Mouse (Mus musculus): Measurements from ENCODE around the gene Myo1e. TPM values are rescaled to one million over a fixed set of nuclear protein-coding genes. Genes with fewer than 3 reads are reported as not detected.

Gene Myo1e
- polyA plus RNA-seq, 1 experiment = 86.6 TPM

DNA sequence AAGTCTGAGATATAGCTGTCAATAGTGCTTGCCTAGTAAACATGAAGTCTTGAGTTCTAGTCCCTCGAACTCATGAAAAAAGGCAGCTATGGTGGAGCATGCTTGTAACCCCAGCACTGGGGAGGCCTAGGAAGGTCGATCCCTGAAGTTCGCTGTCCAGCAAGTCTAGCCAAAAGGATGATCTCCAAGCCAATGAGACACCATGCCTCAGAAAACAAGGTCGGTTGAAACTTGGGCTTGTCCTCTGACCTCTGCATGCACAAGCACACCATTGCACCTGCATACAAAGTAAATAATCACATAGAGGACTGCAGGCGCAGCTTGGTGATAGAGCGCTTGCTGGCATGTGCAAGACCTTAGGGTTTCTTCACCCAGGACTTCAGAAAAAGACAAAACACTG lies 31.2 kb downstream of the Myo1e start:
- peaks cover 62% of the 10 kb centered on the region for H3K4me1 ChIP-seq (ENCODE audit: control insufficient read depth, insufficient read depth, low read length)
- no peak overlapping the region for H3K27ac ChIP-seq (ENCODE audit: insufficient read depth, low read depth, low read length)
- no peak overlapping the region for H3K4me3 ChIP-seq (ENCODE audit: insufficient read depth, low read length)
- TF ChIP-seq CTCF (IDR thresholded peaks at IDR 0.05; ENCODE audit: low read depth, low read length) (no peak), POLR2A (IDR thresholded peaks at IDR 0.05; ENCODE audit: borderline replicate concordance, low read depth, low read length) (no peak)

DNA sequence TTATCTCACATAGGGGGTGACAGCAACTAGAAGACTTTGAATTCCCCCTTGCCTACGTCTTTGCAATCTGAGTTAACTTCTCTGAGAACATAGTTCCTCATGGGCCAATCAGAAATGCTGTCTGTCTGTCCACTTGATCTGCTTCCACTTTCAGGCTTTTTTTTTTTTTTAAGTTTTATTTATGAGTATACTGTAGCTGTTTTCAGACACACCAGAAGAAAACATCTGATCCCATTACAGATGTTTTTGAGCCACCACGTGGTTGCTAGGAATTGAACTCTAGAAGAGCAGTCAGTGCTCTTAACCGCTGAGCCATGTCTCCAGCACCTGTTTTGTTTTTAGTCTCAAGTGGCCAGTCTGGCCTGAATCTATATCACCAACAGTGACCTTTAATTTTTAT lies 32.1 kb downstream of the Myo1e start:
- Histone ChIP-seq H3K4me3 (ENCODE audit: insufficient read depth, low read length) (no peak overlapping the region), H3K27ac (ENCODE audit: insufficient read depth, low read depth, low read length) (no peak overlapping the region), H3K4me1 (ENCODE audit: control insufficient read depth, insufficient read depth, low read length) (peaks cover 70% of the 10 kb centered on the region)
- TF ChIP-seq CTCF (IDR thresholded peaks at IDR 0.05; ENCODE audit: low read depth, low read length) = no peak
- no peak for TF ChIP-seq POLR2A (IDR thresholded peaks at IDR 0.05; ENCODE audit: borderline replicate concordance, low read depth, low read length)

DNA sequence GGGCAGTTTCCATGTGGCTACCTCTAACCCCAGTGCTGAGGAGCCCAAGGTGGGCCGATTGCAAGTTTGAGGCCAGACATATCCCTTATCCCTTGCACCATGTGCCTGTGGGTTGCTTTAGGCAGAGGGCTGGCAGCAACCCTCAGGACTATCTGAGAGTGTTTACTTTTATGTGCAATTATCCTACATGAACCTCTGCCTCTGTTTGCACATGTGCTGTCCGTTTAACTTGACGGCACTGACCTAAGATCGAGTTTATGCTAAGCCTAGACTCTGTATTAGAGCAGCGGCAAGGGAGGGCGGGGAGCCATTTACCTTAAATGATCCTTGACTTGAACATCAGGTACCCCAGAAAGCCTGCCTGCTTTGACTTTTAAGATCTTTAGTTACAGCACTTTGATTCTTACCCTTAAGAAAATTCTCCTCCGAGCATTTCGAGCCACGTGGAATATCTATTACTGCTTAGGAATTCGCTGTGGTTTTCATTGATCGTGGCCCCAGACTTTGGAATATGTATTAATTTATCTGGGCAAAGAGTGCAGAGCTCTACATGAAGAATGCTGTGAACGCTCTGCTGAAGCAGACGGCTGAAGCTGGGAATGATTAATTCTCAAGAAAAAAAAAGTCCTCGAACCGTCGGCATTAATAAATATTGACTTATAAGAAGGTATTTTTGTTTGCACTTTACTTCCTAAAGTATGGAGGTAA lies 33.7 kb downstream of the Myo1e start:
- Histone ChIP-seq H3K4me3 (ENCODE audit: insufficient read depth, low read length) (no peak overlapping the region), H3K4me1 (ENCODE audit: control insufficient read depth, insufficient read depth, low read length) (peaks cover 76% of the 10 kb centered on the region), H3K27ac (ENCODE audit: insufficient read depth, low read depth, low read length) (no peak overlapping the region)
- no peak for TF ChIP-seq POLR2A (IDR thresholded peaks at IDR 0.05; ENCODE audit: borderline replicate concordance, low read depth, low read length)
- TF ChIP-seq CTCF (IDR thresholded peaks at IDR 0.05; ENCODE audit: low read depth, low read length) = no peak

DNA sequence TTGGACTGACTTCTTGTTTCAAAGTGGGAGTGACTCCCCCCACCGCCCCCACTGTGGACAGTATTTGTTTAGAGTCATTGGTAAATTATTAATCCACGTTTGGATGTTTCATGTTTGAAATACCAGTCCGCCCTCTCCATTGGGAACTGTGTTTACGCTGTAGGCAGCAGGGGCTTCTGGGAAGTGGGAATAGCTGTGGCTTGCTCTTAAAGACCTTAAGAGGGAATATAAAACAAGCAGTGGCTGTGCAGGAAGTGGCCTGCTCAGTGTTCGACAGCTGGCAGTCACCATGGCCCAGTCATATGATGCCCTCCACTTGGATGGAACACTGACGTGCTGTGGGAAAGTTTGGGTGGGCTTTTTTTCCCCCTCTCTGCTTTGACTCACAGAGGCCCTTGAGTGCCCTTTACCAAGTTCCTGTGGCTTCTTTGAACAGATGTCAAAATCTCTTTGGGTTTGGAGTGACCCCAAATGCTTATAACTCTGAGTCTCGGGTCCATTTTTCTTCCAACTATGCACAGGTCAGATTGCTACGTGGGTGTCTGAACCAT lies 34.3 kb downstream of the Myo1e start:
- TF ChIP-seq CTCF (IDR thresholded peaks at IDR 0.05; ENCODE audit: low read depth, low read length) (no peak), POLR2A (IDR thresholded peaks at IDR 0.05; ENCODE audit: borderline replicate concordance, low read depth, low read length) (no peak)

DNA sequence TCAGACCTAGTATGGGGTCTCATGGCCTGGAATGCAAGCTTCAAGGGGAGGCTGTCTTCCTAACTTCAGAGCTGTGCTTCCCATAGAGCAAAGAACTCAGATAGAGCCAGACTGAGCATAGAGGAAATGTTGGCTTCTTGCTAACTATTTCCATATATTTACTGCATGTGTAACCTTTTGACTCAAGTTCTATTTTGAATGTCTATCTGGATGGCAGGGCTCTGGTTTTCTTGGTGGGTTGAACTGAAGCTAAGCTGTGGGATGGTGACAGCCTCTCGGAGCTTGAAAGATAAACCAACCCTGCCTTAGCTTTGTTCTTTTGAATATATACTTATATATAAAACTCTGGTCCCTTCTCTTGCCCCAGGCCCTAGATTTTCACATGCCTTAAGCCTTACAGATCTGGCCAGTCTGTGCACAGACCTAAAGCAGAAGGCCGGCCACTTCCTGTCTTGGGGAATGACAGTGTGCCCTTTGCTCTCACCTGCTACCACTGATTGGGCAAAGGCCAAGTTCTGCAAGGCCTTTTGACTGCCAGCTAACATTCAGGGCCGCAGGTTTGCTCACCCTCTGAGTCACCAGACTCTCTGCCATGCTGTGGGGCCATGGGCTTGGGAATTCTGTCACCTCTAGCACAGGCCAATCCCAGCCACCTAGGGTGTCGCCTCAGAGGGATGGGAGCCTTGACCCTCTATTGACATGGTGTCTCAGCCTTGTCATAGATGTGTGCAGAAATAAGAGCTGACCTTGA lies 35.1 kb downstream of the Myo1e start:
- no peak overlapping the region for H3K4me3 ChIP-seq (ENCODE audit: insufficient read depth, low read length)
- TF ChIP-seq POLR2A (IDR thresholded peaks at IDR 0.05; ENCODE audit: borderline replicate concordance, low read depth, low read length) = no peak
- no peak for TF ChIP-seq CTCF (IDR thresholded peaks at IDR 0.05; ENCODE audit: low read depth, low read length)
- H3K27ac ChIP-seq (ENCODE audit: insufficient read depth, low read depth, low read length) = no peak overlapping the region
- H3K4me1 ChIP-seq (ENCODE audit: control insufficient read depth, insufficient read depth, low read length) = peaks cover 62% of the 10 kb centered on the region

More for the DNA sequence above, 34.3 kb downstream of the Myo1e start:
- H3K4me3 ChIP-seq (ENCODE audit: insufficient read depth, low read length) = no peak overlapping the region
- peaks cover 70% of the 10 kb centered on the region for H3K4me1 ChIP-seq (ENCODE audit: control insufficient read depth, insufficient read depth, low read length)
- H3K27ac ChIP-seq (ENCODE audit: insufficient read depth, low read depth, low read length) = no peak overlapping the region

DNA sequence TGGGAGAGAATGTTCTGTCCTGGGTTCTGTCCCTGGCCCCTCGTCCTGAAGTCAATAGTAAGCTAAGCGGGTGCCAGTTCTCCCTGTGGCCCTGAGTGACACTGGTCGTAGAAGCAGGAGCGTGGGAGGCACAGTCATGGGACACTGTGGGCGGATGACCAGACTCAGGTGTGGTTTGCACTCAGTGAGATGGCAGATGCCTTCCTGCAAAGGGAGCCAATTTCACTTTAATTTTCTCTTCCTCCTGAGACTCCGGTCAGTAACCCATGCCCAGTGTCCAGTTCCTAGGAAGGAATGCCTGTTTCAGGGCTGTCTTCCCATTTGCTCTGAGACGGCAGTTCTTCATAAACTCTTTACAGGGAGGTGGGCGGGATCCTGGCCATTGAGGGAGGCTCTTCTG lies 36.1 kb downstream of the Myo1e start:
- H3K4me1 ChIP-seq (ENCODE audit: control insufficient read depth, insufficient read depth, low read length) = peaks cover 54% of the 10 kb centered on the region
- H3K4me3 ChIP-seq (ENCODE audit: insufficient read depth, low read length) = no peak overlapping the region
- no peak for TF ChIP-seq CTCF (IDR thresholded peaks at IDR 0.05; ENCODE audit: low read depth, low read length)
- no peak for TF ChIP-seq POLR2A (IDR thresholded peaks at IDR 0.05; ENCODE audit: borderline replicate concordance, low read depth, low read length)
- H3K27ac ChIP-seq (ENCODE audit: insufficient read depth, low read depth, low read length) = no peak overlapping the region

DNA sequence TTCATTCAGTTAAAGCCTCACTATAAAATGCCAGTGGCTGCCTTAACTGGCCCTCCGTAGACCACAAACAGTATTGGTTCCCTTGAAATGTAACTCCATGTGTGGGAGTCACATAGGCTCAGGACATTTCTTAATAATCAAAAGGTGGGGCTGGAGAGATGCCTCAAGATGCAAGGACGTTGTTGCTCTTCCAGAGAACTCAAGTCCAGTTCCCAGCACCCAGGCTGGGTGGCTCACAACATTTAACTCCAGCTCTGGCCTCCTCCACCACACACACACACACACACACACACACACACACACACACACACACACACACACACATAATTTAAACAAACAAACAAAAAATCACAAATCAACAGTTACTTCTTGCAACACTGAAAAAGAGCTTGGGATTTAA lies 36.6 kb downstream of the Myo1e start:
- TF ChIP-seq POLR2A (IDR thresholded peaks at IDR 0.05; ENCODE audit: borderline replicate concordance, low read depth, low read length) (no peak), CTCF (IDR thresholded peaks at IDR 0.05; ENCODE audit: low read depth, low read length) (no peak)
- H3K27ac ChIP-seq (ENCODE audit: insufficient read depth, low read depth, low read length) = no peak overlapping the region
- peaks cover 53% of the 10 kb centered on the region for H3K4me1 ChIP-seq (ENCODE audit: control insufficient read depth, insufficient read depth, low read length)
- no peak overlapping the region for H3K4me3 ChIP-seq (ENCODE audit: insufficient read depth, low read length)

DNA sequence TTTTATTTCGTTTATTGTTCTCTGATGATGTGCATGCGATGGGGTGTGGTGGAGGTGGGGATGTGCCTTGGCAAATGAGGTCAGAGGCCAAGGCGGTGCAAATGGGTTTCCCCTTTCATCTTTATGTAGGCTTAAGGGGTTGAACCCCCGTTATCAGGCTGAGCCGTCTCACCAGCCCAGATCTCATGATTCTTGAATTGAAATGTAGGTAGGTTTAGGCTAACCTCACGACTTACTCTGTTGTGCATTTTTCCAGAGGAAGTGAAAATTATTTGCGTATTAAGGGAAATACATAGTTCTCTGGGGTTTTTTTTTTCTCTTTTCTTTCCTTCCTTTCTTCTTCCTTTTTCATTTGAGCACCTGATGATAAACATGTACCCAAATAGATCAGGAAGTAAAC lies 37.0 kb downstream of the Myo1e start:
- H3K4me1 ChIP-seq (ENCODE audit: control insufficient read depth, insufficient read depth, low read length) = peaks cover 53% of the 10 kb centered on the region
- TF ChIP-seq POLR2A (IDR thresholded peaks at IDR 0.05; ENCODE audit: borderline replicate concordance, low read depth, low read length) = no peak
- TF ChIP-seq CTCF (IDR thresholded peaks at IDR 0.05; ENCODE audit: low read depth, low read length) = no peak
- no peak overlapping the region for H3K4me3 ChIP-seq (ENCODE audit: insufficient read depth, low read length)
- H3K27ac ChIP-seq (ENCODE audit: insufficient read depth, low read depth, low read length) = no peak overlapping the region

DNA sequence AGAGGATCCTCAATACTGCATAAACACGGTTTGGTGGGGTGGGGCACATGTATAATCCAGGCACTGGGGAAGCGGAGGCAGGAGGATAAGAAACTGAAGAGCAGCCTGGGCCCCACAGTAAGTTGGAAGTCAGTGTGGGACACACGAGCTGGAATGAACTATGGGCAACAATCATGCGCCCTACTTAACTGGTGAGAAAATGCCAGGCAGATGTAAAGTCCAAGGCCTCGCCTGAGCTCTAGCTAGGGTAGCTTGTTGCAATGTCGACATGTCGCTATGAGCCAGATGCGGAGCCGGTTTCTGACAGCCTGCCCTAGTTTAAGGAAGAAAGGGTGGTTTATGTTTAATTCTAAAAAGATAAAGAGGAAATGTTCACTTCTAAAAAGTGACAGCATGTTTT lies 37.9 kb downstream of the Myo1e start:
- Histone ChIP-seq H3K4me1 (ENCODE audit: control insufficient read depth, insufficient read depth, low read length) (peaks cover 61% of the 10 kb centered on the region), H3K27ac (ENCODE audit: insufficient read depth, low read depth, low read length) (no peak overlapping the region), H3K4me3 (ENCODE audit: insufficient read depth, low read length) (no peak overlapping the region)
- no peak for TF ChIP-seq CTCF (IDR thresholded peaks at IDR 0.05; ENCODE audit: low read depth, low read length)
- no peak for TF ChIP-seq POLR2A (IDR thresholded peaks at IDR 0.05; ENCODE audit: borderline replicate concordance, low read depth, low read length)

DNA sequence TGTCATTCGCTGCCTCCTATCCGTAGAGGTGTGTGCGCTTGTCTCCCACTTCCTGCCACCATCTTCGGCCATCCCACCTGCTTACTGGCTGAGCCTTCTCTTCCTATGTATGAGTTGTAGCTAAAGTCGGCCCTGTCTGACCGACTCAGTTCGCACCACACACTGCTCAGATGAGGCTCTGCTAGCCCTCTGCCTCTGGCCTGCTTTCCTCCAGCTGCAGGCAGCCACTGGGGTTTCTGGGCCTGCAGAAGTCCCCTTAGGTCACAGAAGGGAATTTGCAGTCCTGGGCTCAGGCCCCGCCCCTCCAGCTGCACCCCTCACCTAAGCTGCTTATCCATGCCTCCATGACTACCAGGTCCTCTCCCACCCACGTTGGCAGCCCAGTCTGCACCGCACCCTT lies 39.3 kb downstream of the Myo1e start:
- H3K27ac ChIP-seq (ENCODE audit: insufficient read depth, low read depth, low read length) = no peak overlapping the region
- TF ChIP-seq CTCF (IDR thresholded peaks at IDR 0.05; ENCODE audit: low read depth, low read length) (no peak), POLR2A (IDR thresholded peaks at IDR 0.05; ENCODE audit: borderline replicate concordance, low read depth, low read length) (no peak)
- no peak overlapping the region for H3K4me3 ChIP-seq (ENCODE audit: insufficient read depth, low read length)
- peaks cover 65% of the 10 kb centered on the region for H3K4me1 ChIP-seq (ENCODE audit: control insufficient read depth, insufficient read depth, low read length)

Measured in bone marrow macrophage, adult 2 months (primary cell).